Mouse (Mus musculus): ENCODE results near the gene Klrb1b. TPM values are rescaled to one million over a fixed set of nuclear protein-coding genes. Genes with fewer than 3 reads are reported as not detected.
A peak's percentile ranks its signal among the peaks of the same experiment; 100 is the strongest.

The Klrb1b gene
- polyA plus RNA-seq, 1 experiment from 2014 or later = not detected

DNA sequence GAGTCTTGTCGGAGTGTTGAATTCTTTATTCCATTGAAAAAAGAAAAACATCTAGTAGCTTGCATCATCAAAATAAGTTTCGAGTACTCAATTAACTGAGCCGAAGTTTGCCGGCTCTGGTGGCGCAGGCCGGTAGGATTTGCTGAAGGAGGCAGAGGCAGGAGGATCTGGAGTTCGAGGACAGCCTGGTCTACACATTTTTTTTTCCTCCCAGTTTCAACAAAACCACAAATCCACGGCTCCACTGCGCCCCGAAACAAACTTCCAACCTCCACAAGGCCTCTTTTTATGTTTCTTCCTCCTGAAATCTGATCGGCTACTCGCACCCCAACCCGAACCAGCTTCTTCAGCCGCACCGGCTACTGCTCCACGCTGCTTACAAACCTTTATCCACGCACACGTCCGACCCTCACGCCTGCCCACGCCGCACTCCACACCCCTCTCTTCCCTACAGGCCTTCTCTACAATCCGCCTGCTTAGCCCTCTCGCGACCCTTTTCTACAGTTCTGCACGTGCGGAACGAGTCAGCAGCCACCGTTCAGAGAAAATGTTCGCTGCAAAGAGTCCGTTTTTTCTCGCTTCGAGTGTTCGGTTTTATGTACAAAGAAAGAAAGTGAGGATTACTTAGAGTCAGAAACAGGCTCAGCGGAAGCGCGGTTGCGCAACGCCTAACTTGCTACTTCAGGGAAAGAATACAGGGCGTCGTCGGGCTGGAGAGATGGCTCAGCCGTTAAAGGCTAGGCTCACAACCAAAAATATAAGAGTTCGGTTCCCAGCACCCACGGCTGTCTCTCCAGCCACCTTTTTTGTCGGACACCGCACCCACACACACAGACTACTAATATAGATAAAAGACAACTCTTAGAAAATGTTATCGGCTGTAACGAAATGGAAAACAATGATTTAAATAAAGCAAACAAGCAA, 12.5 kb upstream of the Klrb1b start:
- peaks cover 30% of the 10 kb centered on the region for H3K4me1 ChIP-seq
- H3K27ac ChIP-seq (replicated peaks) = peak overlapping the region; percentile 93
- peak overlapping the region; percentile 74 for H3K4me3 ChIP-seq
- H3K9me3 ChIP-seq (replicated peaks) = no peaks in the 10 kb centered on the region
- H3K27me3 ChIP-seq (ENCODE audit: low read depth, poor library complexity, severe bottlenecking) = 0 out of 2 replicates have a peak, but pooled peaks cover 5% of the 10 kb centered on the region
- H3K36me3 ChIP-seq = no peaks in the 10 kb centered on the region
- DNase-seq (ENCODE audit: low spot score) = peak; percentile 87
- under 1% methylated on average over 49 of the region's 49 CpGs for WGBS

DNA sequence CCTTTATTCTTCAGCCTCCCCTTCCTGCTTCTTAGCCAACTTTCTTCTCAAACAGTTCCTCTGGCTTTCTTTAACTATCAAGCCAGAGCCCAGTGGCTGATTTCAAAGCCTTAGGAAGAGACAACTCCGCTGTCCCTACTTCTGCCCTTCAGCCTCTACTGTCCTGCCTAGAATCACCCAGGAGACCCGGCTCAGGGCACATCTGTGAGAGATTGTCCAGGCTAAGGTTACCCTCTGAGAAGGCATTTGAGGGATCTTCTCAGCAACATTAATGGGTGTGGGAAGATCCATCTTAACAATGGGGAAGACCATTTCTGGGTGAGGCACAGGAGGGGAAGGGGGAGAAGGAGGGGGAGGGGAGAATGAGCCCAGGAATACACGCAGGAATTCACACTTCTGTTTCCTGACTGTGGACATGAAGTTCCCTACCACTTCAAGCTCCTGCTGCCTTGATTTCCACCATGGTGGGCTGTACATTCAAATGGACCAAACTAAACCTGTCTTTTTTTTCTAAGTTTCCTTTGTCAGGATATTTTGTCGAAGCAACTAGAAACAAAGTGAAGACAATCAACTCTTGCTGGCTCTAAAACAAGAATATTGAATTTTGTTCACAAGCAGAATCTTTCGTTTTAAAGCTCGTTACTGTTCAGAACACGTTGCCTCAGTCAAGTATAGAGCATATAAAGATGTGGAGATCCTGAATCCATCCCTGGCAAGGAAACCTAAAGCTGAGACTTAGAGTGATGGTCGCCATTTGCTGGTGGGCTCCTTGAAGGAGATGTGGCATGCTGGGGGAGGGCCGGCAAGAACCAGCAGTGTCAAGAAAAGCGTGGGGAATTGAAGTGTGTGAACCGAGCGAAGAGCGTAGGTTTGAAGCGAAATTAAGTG, 11.6 kb upstream of the Klrb1b start:
- WGBS = 2% methylated on average over 14 of the region's 14 CpGs
- DNase-seq (ENCODE audit: low spot score) = peak; percentile 60
- no peaks in the 10 kb centered on the region for H3K36me3 ChIP-seq
- H3K27me3 ChIP-seq (ENCODE audit: low read depth, poor library complexity, severe bottlenecking) = 0 out of 2 replicates have a peak, but pooled peaks cover 5% of the 10 kb centered on the region
- no peaks in the 10 kb centered on the region for H3K9me3 ChIP-seq (replicated peaks)
- peak overlapping the region; percentile 74 for H3K4me3 ChIP-seq
- H3K4me1 ChIP-seq = peaks cover 30% of the 10 kb centered on the region
- H3K27ac ChIP-seq (replicated peaks) = peak overlapping the region; percentile 93

DNA sequence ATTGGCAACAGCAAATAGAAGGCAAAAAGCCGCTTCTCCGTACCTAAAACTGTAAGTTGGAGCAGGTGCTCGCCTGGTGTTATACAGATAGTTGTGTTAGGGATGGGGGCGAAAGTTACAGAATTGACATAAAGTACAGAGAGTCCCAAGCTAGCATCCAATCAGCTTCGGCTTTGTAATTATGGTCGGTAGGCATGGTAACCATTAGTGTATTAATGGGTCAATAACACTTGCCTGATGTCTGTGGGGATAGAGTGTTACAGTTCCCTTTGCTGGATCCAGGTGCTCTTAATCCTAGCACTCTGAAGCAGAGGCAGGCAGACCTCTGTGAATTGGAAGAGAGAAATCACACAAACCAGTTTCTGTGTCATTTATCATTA, 10.8 kb upstream of the Klrb1b start:
- no peak for DNase-seq (ENCODE audit: low spot score)
- H3K27ac ChIP-seq (replicated peaks) = peak overlapping the region; percentile 93

DNA sequence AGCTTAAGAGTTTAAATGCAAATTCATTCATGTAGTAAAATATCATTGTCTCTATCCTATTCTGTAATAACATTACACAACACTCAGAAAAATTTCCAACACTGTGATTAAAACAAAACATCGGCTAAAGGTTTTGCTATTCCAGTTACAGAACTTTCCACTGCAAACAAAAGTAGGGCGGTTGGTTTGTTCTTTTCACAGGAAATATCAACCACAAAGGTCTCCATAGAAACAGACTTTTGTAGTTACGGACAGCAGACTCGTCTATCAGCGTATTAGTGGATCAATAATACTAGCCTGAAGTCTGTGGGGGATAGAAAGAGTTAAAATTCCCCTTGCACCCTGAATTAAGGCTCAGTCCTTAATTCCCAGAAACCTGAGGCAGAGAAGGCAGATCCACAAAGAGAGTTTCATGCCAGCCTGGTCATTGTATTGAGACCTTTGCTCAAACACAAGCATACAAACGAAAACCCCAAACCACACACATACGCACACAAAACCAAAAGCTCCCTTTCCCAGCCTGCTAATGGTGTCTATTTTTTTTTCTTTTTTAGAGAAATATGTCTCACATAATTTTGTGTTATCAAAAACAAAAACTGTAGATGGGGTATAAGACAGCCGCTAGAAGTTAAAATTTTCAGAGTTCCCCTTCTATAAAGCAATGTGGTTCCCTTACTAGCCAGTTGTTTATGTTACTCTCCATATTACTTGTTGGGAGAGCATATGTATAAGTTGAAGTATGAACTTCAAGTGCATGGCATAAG, 10.2 kb upstream of the Klrb1b start:
- H3K4me3 ChIP-seq = no peak overlapping the region
- 78% methylated on average over 8 of the region's 8 CpGs for WGBS

More for the DNA sequence above, 10.8 kb upstream of the Klrb1b start:
- Histone ChIP-seq H3K36me3 (no peaks in the 10 kb centered on the region), H3K9me3 (replicated peaks) (no peaks in the 10 kb centered on the region), H3K27me3 (ENCODE audit: low read depth, poor library complexity, severe bottlenecking) (0 out of 2 replicates have a peak, but pooled peaks cover 4% of the 10 kb centered on the region), H3K4me3 (peak overlapping the region; percentile 74; the same call in 1 of the 2 replicates), H3K4me1 (peaks cover 26% of the 10 kb centered on the region)
- WGBS = 90% methylated on average over 6 of the region's 6 CpGs

DNA sequence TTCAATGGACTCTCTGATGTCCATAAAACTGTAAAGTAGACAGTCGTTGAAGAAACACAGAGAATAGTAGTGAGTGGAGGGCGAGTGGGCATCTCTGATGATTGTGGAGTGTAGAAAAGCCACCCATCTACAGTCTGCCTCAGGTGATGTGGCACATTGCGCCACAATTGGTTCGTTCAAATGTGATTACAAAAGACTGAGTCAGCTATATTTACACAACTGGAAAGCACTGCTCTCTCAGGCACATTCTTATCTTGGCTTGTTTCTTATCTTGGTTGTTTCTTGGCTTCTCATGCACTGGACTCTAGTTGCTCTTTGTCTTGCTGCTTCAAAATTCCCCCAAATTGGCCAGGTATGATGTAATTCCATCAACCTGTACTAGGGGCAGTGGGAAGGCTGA, 9.4 kb upstream of the Klrb1b start:
- Histone ChIP-seq H3K9me3 (replicated peaks) (no peaks in the 10 kb centered on the region), H3K4me3 (no peak overlapping the region), H3K4me1 (peaks cover 19% of the 10 kb centered on the region; the same call in 1 of the 2 replicates), H3K27me3 (ENCODE audit: low read depth, poor library complexity, severe bottlenecking) (no peaks in the 10 kb centered on the region), H3K36me3 (no peaks in the 10 kb centered on the region), H3K27ac (replicated peaks) (no peak overlapping the region)
- 87% methylated on average over 4 of the region's 4 CpGs for WGBS
- DNase-seq (ENCODE audit: low spot score) = no peak

More for the DNA sequence above, 10.2 kb upstream of the Klrb1b start:
- H3K27me3 ChIP-seq (ENCODE audit: low read depth, poor library complexity, severe bottlenecking) = no peaks in the 10 kb centered on the region
- H3K36me3 ChIP-seq = no peaks in the 10 kb centered on the region
- H3K27ac ChIP-seq (replicated peaks) = no peak overlapping the region
- H3K4me1 ChIP-seq = peaks cover 20% of the 10 kb centered on the region; the same call in 1 of the 2 replicates
- DNase-seq (ENCODE audit: low spot score) = no peak
- no peaks in the 10 kb centered on the region for H3K9me3 ChIP-seq (replicated peaks)

DNA sequence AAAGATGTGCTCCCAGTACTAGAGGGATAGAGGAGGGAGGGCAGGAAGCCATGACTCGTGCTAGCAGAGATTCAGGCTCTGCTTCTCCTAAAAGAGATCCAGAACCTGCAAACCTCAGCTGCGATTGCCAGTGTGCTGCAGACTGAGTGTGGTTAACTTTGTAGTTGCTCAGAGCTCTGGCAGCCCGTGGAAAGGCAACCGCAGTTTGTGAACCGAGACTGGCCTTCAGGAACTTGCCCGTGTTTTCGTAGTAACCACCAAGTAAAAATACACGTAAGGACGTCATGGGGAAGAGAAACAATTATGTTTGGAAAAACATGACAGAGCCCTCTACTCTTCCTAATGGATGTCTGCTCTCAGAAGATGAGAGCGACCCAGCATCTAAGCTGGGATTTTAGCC, 6.9 kb upstream of the Klrb1b start:
- Histone ChIP-seq H3K27me3 (ENCODE audit: low read depth, poor library complexity, severe bottlenecking) (no peaks in the 10 kb centered on the region), H3K27ac (replicated peaks) (no peak overlapping the region), H3K4me1 (peaks cover 16% of the 10 kb centered on the region), H3K4me3 (no peak overlapping the region), H3K36me3 (no peaks in the 10 kb centered on the region), H3K9me3 (replicated peaks) (no peaks in the 10 kb centered on the region)
- DNase-seq (ENCODE audit: low spot score) = no peak
- 87% methylated on average over 10 of the region's 10 CpGs for WGBS

DNA sequence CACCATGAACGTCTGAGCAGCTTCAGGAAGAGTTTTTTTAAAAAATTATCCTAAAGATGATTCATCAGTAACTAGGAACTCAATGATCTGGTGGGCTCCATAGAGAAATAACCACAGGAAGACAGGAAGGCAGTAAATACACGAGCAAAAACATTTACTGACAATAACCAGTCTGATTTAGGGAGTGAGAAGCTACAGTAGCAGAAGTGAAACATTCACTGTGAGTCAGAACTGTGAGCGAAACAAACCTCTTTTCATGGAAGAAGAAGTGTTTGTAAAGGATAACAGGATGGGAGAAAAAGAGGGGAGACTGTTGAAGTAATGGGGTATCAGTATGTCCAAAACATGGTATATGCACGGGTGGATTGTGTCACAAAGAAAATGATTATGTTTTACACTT, 3.7 kb upstream of the Klrb1b start:
- H3K4me1 ChIP-seq = peaks cover 4% of the 10 kb centered on the region
- DNase-seq (ENCODE audit: low spot score) = no peak
- no peaks in the 10 kb centered on the region for H3K27me3 ChIP-seq (ENCODE audit: low read depth, poor library complexity, severe bottlenecking)
- 74% methylated on average over 4 of the region's 4 CpGs for WGBS
- no peaks in the 10 kb centered on the region for H3K9me3 ChIP-seq (replicated peaks)
- H3K27ac ChIP-seq (replicated peaks) = no peak overlapping the region
- no peaks in the 10 kb centered on the region for H3K36me3 ChIP-seq
- no peak overlapping the region for H3K4me3 ChIP-seq

DNA sequence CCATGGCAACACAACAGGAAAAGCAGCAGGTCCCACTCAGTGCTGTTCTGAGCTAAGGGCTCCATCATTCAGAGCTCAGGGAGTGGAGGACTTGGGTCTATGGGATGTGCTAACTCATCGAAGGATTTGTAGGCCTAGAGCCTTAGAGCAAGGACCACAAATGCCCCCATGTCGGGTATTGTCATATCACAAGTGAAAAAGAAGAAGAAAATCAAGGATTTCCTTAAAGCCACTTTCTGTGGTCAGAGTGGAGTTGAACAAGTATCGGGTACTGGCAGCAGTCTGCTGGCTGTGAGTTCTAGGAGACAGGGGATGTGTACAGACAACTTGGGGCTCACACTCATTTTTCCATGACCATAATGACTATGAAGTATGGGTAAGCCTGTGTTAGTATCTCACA, 650 bp upstream of the Klrb1b start:
- WGBS = 86% methylated on average over 3 of the region's 3 CpGs
- Histone ChIP-seq H3K4me3 (no peak overlapping the region), H3K4me1 (peaks cover 4% of the 10 kb centered on the region), H3K27ac (replicated peaks) (no peak overlapping the region), H3K9me3 (replicated peaks) (no peaks in the 10 kb centered on the region), H3K36me3 (no peaks in the 10 kb centered on the region), H3K27me3 (ENCODE audit: low read depth, poor library complexity, severe bottlenecking) (no peaks in the 10 kb centered on the region)
- no peak for DNase-seq (ENCODE audit: low spot score)

DNA sequence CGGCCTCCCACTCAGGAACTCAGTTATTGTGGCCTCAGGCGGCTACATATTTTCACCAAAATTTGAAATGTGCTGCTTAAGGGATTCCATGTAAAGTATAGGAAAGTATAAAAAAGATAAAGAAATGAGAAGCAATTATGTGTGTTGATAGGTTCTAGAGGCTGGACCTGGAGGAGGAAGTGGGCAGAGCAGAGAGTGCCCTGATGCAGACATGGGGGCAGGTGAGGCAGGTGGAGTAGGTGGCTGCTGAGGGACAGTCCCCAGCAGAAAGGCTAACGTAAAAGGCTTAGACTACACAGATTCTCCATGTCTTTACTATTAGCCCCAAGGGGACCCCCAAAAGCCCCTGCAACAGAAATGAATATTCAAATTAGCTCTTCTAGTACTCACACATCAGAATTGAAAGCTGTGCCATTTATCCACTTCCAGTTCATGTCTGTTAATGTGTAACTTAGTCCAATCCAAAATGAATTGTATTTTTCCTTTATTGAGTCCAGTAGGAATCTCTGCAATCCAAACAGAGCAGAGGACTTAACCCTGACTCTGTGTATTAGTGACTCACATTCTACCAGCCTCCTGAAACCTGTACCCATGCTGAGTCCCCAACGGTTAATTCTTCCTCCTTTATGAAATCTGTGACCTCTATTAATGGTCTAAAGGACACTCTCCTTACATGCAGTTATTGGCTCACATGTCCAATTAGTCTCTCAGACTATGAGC, 7.9 kb downstream of the Klrb1b start:
- 86% methylated on average over 4 of the region's 4 CpGs for WGBS
- Histone ChIP-seq H3K27me3 (ENCODE audit: low read depth, poor library complexity, severe bottlenecking) (no peaks in the 10 kb centered on the region), H3K9me3 (replicated peaks) (no peaks in the 10 kb centered on the region)

DNA sequence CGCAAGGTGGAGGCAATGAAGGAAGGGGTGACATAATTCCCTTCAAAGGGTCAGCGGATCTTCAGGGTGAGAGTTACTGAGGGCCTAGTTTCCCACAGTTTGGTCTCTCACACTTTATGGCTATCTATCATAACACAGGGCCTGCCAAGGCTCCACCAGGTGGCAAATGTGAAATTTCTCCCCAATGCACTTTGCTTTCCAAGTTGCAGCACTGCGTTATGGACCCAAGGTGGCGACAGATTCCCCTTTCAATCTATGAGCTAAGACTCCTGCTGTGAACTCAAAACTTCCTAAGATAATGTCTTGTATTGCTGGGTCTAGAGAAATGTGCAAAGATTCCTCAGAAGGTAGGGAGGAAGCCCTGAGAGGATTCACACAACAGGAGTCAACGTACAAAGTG, 17.6 kb downstream of the Klrb1b start:
- Histone ChIP-seq H3K27me3 (ENCODE audit: low read depth, poor library complexity, severe bottlenecking) (no peaks in the 10 kb centered on the region), H3K4me3 (no peak overlapping the region), H3K9me3 (replicated peaks) (no peaks in the 10 kb centered on the region), H3K4me1 (0 out of 2 replicates have a peak, but pooled peaks cover 2% of the 10 kb centered on the region), H3K36me3 (no peaks in the 10 kb centered on the region), H3K27ac (replicated peaks) (no peak overlapping the region)
- WGBS = 90% methylated on average over 5 of the region's 5 CpGs
- DNase-seq (ENCODE audit: low spot score) = no peak

More for the DNA sequence above, 7.9 kb downstream of the Klrb1b start:
- H3K4me1 ChIP-seq = peaks cover 4% of the 10 kb centered on the region; the same call in 1 of the 2 replicates
- no peaks in the 10 kb centered on the region for H3K36me3 ChIP-seq
- H3K4me3 ChIP-seq = no peak overlapping the region
- no peak overlapping the region for H3K27ac ChIP-seq (replicated peaks)
- DNase-seq (ENCODE audit: low spot score) = no peak

DNA sequence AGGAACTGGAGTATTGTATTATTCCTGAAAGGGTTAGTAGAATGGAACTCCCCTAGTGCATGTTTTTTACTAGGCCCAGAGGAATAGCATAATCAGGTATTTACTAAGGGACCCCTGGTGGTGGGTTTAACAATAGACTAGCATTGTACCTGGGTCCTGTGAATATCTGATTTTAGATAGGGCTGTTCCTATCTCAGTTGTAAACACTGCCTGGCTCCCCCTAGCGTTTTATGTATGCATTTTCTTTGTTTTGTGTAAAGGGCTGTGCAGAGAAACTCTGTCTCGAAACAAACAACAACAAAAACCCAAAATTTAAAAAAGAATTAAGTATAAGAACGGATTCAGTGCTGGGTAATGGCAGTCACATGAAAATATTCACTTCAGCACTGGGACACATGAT, 19.1 kb downstream of the Klrb1b start:
- Histone ChIP-seq H3K4me1 (peaks cover 8% of the 10 kb centered on the region; the same call in 1 of the 2 replicates), H3K4me3 (no peak overlapping the region), H3K27ac (replicated peaks) (no peak overlapping the region), H3K9me3 (replicated peaks) (no peaks in the 10 kb centered on the region), H3K36me3 (no peaks in the 10 kb centered on the region), H3K27me3 (ENCODE audit: low read depth, poor library complexity, severe bottlenecking) (no peaks in the 10 kb centered on the region)
- WGBS = 67% methylated on average over 3 of the region's 3 CpGs
- no peak for DNase-seq (ENCODE audit: low spot score)

Measured in midbrain, embryonic 10.5 days (tissue).